Mouse (Mus musculus) neural tube, embryonic 15.5 days (tissue): ENCODE measurements around the gene Arhgap44. TPM values are rescaled to one million over a fixed set of nuclear protein-coding genes. Genes with fewer than 3 reads are reported as not detected.

ENCODE experiments used
- ATAC-seq: fragments of 200-750 bp; cut with Nextera tagmentation; 2 replicates; pipeline ENCODE4 v1.8.0; 2017; ENCODE audit warnings: mild to moderate bottlenecking, moderate TSS enrichment, moderate library complexity; ENCODE audit not compliant: low FRiP score
- H3K27ac ChIP-seq: fragments of 300-500 bp; sonication (generic); replicated peaks from 2 replicates; pipeline ENCODE4 v1.5.1; 2015; ENCODE audit warnings: mild to moderate bottlenecking, inconsistent platforms
- H3K27me3 ChIP-seq: fragments of 300-500 bp; sonication (generic); replicated peaks from 2 replicates; pipeline ENCODE4 v1.6.1; 2015; ENCODE audit warnings: inconsistent platforms
- H3K36me3 ChIP-seq: fragments of 300-500 bp; sonication (generic); 2 replicates; pipeline ENCODE4 v1.6.1; 2015; ENCODE audit warnings: inconsistent platforms
- H3K4me1 ChIP-seq: fragments of 300-500 bp; sonication (generic); 2 replicates; pipeline ENCODE4 v1.6.1; 2015; ENCODE audit warnings: inconsistent platforms
- H3K4me2 ChIP-seq: fragments of 300-500 bp; sonication (generic); 2 replicates; pipeline ENCODE4 v1.6.1; 2015; ENCODE audit warnings: inconsistent platforms, mild to moderate bottlenecking, moderate library complexity
- H3K4me3 ChIP-seq: fragments of 300-500 bp; sonication (generic); replicated peaks from 2 replicates; pipeline ENCODE4 v1.5.1; 2015; ENCODE audit warnings: mild to moderate bottlenecking, inconsistent platforms
- H3K9ac ChIP-seq: fragments of 300-500 bp; sonication (generic); replicated peaks from 2 replicates; pipeline ENCODE4 v1.6.1; 2015; ENCODE audit warnings: mild to moderate bottlenecking, inconsistent platforms
- H3K9me3 ChIP-seq: fragments of 300-500 bp; sonication (generic); replicated peaks from 2 replicates; pipeline ENCODE4 v1.6.1; 2016; ENCODE audit warnings: inconsistent platforms
- WGBS: fragments of 180-500 bp; shearing (Covaris S2); methylation state at CpG from one replicate; pipeline ENCODE4 v1.1.7; 2015; ENCODE audit warnings: mixed read lengths; 5-methylcytosine and 5-hydroxymethylcytosine counted together
- polyA plus RNA-seq: library from polyadenylated mRNA; unstranded; fragments of >200 nt; fragmentation: Nextera tagmentation; extraction: Ambion mirVana; gene quantifications from 2 replicates; pipeline ENCODE4 v1.2.1, GENCODE M21; 2015

Gene Arhgap44
- polyA plus RNA-seq, 1 experiment from 2014 or later: 18.7 TPM

GRCm38 (mm10) chr11:65080274-65080673, 82.5 kb downstream of the Arhgap44 start:
- no peak overlapping the region for H3K4me3 ChIP-seq
- no peaks in the 10 kb centered on the region for H3K27me3 ChIP-seq
- H3K4me2 ChIP-seq: no peak overlapping the region
- no peak for ATAC-seq
- H3K36me3 ChIP-seq: no peaks in the 10 kb centered on the region
- H3K9me3 ChIP-seq: no peaks in the 10 kb centered on the region
- no peak overlapping the region for H3K27ac ChIP-seq
- no peaks in the 10 kb centered on the region for H3K4me1 ChIP-seq
- no peak overlapping the region for H3K9ac ChIP-seq
- 89% methylated on average over 3 of the region's 3 CpGs for WGBS

GRCm38 (mm10) chr11:65069609-65070008, 93.2 kb downstream of the Arhgap44 start:
- no peak for ATAC-seq
- H3K36me3 ChIP-seq: peaks cover 14% of the 10 kb centered on the region; the same call in 1 of the 2 replicates
- no peak overlapping the region for H3K4me2 ChIP-seq
- WGBS: 95% methylated on average over 5 of the region's 5 CpGs
- no peaks in the 10 kb centered on the region for H3K4me1 ChIP-seq
- no peak overlapping the region for H3K27ac ChIP-seq
- no peak overlapping the region for H3K9ac ChIP-seq
- H3K4me3 ChIP-seq: no peak overlapping the region
- H3K9me3 ChIP-seq: no peaks in the 10 kb centered on the region
- no peaks in the 10 kb centered on the region for H3K27me3 ChIP-seq

- WGBS: 85% methylated on average over 4 of the region's 4 CpGs
- no peaks in the 10 kb centered on the region for H3K27me3 ChIP-seq
- no peak overlapping the region for H3K27ac ChIP-seq
- H3K9ac ChIP-seq: no peak overlapping the region
- H3K9me3 ChIP-seq: no peaks in the 10 kb centered on the region
- ATAC-seq: no peak
- peaks cover 12% of the 10 kb centered on the region; the same call in 1 of the 2 replicates for H3K36me3 ChIP-seq
- H3K4me2 ChIP-seq: no peak overlapping the region
- no peak overlapping the region for H3K4me3 ChIP-seq
- H3K4me1 ChIP-seq: no peaks in the 10 kb centered on the region
Measured at GRCm38 (mm10) chr11:65069051-65069450, 93.7 kb downstream of the Arhgap44 start.

- Histone ChIP-seq H3K4me3 (no peak overlapping the region), H3K4me2 (no peak overlapping the region), H3K4me1 (no peaks in the 10 kb centered on the region), H3K9me3 (no peaks in the 10 kb centered on the region), H3K36me3 (no peaks in the 10 kb centered on the region), H3K27ac (no peak overlapping the region), H3K27me3 (no peaks in the 10 kb centered on the region), H3K9ac (no peak overlapping the region)
- ATAC-seq: no peak
- 87% methylated on average over 13 of the region's 13 CpGs for WGBS
Measured at GRCm38 (mm10) chr11:65065201-65065600, 97.6 kb downstream of the Arhgap44 start.

- Histone ChIP-seq H3K4me3 (no peak overlapping the region), H3K27ac (no peak overlapping the region), H3K36me3 (no peaks in the 10 kb centered on the region), H3K4me1 (no peaks in the 10 kb centered on the region), H3K9ac (no peak overlapping the region), H3K4me2 (no peak overlapping the region), H3K27me3 (no peaks in the 10 kb centered on the region), H3K9me3 (no peaks in the 10 kb centered on the region)
- no peak for ATAC-seq
- WGBS: 62% methylated on average over 3 of the region's 3 CpGs
Measured at GRCm38 (mm10) chr11:65061437-65061836, 101.3 kb downstream of the Arhgap44 start.

- no peak for ATAC-seq
- no peak overlapping the region for H3K4me2 ChIP-seq
- H3K9ac ChIP-seq: no peak overlapping the region
- H3K36me3 ChIP-seq: no peaks in the 10 kb centered on the region
- WGBS: 86% methylated on average over 12 of the region's 12 CpGs
- H3K4me3 ChIP-seq: no peak overlapping the region
- no peaks in the 10 kb centered on the region for H3K9me3 ChIP-seq
- H3K27me3 ChIP-seq: no peaks in the 10 kb centered on the region
- H3K4me1 ChIP-seq: no peaks in the 10 kb centered on the region
- H3K27ac ChIP-seq: no peak overlapping the region
Measured at GRCm38 (mm10) chr11:65059531-65059930, 103.2 kb downstream of the Arhgap44 start.

GRCm38 (mm10) chr11:65058224-65058908, 104.4 kb downstream of the Arhgap44 start:
- ATAC-seq: no peak
- Histone ChIP-seq H3K27ac (no peak overlapping the region), H3K4me1 (no peaks in the 10 kb centered on the region; the same call in 1 of the 2 replicates), H3K9ac (no peak overlapping the region), H3K27me3 (no peaks in the 10 kb centered on the region), H3K4me2 (no peak overlapping the region), H3K4me3 (no peak overlapping the region), H3K9me3 (no peaks in the 10 kb centered on the region), H3K36me3 (no peaks in the 10 kb centered on the region)
- 77% methylated on average over 7 of the region's 7 CpGs for WGBS

- Histone ChIP-seq H3K9ac (no peak overlapping the region), H3K4me2 (no peak overlapping the region)
- WGBS: 82% methylated on average over 7 of the region's 7 CpGs
Measured at GRCm38 (mm10) chr11:65055596-65055995, 107.2 kb downstream of the Arhgap44 start.

GRCm38 (mm10) chr11:65054216-65054615, 108.5 kb downstream of the Arhgap44 start:
- no peak overlapping the region for H3K9ac ChIP-seq
- no peak for ATAC-seq
- H3K9me3 ChIP-seq: no peaks in the 10 kb centered on the region
- H3K27me3 ChIP-seq: no peaks in the 10 kb centered on the region
- H3K36me3 ChIP-seq: no peaks in the 10 kb centered on the region
- H3K4me3 ChIP-seq: no peak overlapping the region
- WGBS: 60% methylated on average over 5 of the region's 5 CpGs
- H3K4me1 ChIP-seq: peaks cover 6% of the 10 kb centered on the region
- H3K27ac ChIP-seq: no peak overlapping the region
- no peak overlapping the region for H3K4me2 ChIP-seq

More at GRCm38 (mm10) chr11:65055596-65055995, 107.2 kb downstream of the Arhgap44 start:
- Histone ChIP-seq H3K36me3 (no peaks in the 10 kb centered on the region), H3K4me1 (no peaks in the 10 kb centered on the region; the same call in 1 of the 2 replicates), H3K27me3 (no peaks in the 10 kb centered on the region), H3K27ac (no peak overlapping the region), H3K9me3 (no peaks in the 10 kb centered on the region), H3K4me3 (no peak overlapping the region)
- ATAC-seq: no peak

- no peak for ATAC-seq
- Histone ChIP-seq H3K4me2 (no peak overlapping the region), H3K4me3 (no peak overlapping the region), H3K36me3 (0 out of 2 replicates have a peak, but pooled peaks cover 3% of the 10 kb centered on the region), H3K27me3 (no peaks in the 10 kb centered on the region), H3K27ac (no peak overlapping the region), H3K9ac (no peak overlapping the region), H3K4me1 (peaks cover 6% of the 10 kb centered on the region), H3K9me3 (no peaks in the 10 kb centered on the region)
- 89% methylated on average over 5 of the region's 5 CpGs for WGBS
Measured at GRCm38 (mm10) chr11:65050819-65051218, 111.9 kb downstream of the Arhgap44 start.

- 80% methylated on average over 7 of the region's 7 CpGs for WGBS
- H3K27ac ChIP-seq: no peak overlapping the region
Measured at GRCm38 (mm10) chr11:65049090-65049489, 113.7 kb downstream of the Arhgap44 start.

GRCm38 (mm10) chr11:65040556-65040955, 122.2 kb downstream of the Arhgap44 start:
- no peak for ATAC-seq
- H3K9ac ChIP-seq: no peak overlapping the region
- H3K27me3 ChIP-seq: no peaks in the 10 kb centered on the region
- H3K27ac ChIP-seq: no peak overlapping the region
- peaks cover 6% of the 10 kb centered on the region; the same call in 1 of the 2 replicates for H3K4me1 ChIP-seq
- H3K4me2 ChIP-seq: no peak overlapping the region
- H3K4me3 ChIP-seq: no peak overlapping the region
- 74% methylated on average over 6 of the region's 6 CpGs for WGBS
- H3K36me3 ChIP-seq: peaks cover 14% of the 10 kb centered on the region; the same call in 1 of the 2 replicates
- no peaks in the 10 kb centered on the region for H3K9me3 ChIP-seq

More at GRCm38 (mm10) chr11:65049090-65049489, 113.7 kb downstream of the Arhgap44 start:
- Histone ChIP-seq H3K4me2 (no peak overlapping the region), H3K9me3 (no peaks in the 10 kb centered on the region), H3K27me3 (no peaks in the 10 kb centered on the region), H3K36me3 (0 out of 2 replicates have a peak, but pooled peaks cover 3% of the 10 kb centered on the region), H3K4me1 (peaks cover 6% of the 10 kb centered on the region), H3K4me3 (no peak overlapping the region), H3K9ac (no peak overlapping the region)
- ATAC-seq: no peak
